Mouse (Mus musculus): ENCODE results near the gene Olfr623.

DNA sequence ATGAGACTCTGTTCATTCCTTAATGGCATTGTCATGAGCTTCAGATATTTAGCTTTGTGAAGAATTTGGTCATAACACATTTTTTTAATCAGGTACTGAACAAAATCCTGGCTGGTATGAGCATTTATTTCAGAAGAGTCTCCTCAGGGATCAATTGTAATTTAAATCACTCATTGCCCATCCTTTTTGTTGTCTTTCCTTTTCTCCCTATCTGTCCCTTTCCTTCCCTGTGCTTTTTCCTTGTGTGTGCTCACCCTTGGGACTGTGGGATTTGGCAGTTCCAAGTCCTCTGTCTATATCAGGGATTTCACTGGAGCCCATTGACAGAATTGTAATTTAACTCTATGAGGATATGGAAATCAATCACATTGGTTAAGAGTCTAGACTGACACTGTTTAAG is at the start of gene Olfr623:
- TF ChIP-seq CTCF (IDR thresholded peaks at IDR 0.05; ENCODE audit: extremely low read depth, insufficient read depth, low read length) (no peak), POLR2A (IDR thresholded peaks at IDR 0.05; ENCODE audit: extremely low read depth, insufficient read depth, low read length) (no peak)

Data from cortical plate, adult 2 months (tissue).